Mouse (Mus musculus) CD4-positive, CD25-positive, alpha-beta regulatory T cell, adult 4 months (primary cell): ENCODE data around the gene Cep170. TPM values are rescaled to one million over a fixed set of nuclear protein-coding genes. Genes with fewer than 3 reads are reported as not detected.
"Not testable (repeated sequence)": the region's sequence is repeated elsewhere in the genome, so short reads cannot be mapped to it uniquely, and the experiment has no call there.

Experiments
- ATAC-seq: one replicate; pipeline ENCODE4 v1.8.0; 2017
- polyA plus RNA-seq, 2 experiments: library from polyadenylated mRNA; unstranded; fragments of 100-300 nt; shearing (Covaris generic); gene quantifications; one replicate each; pipeline ENCODE4 v1.2.1; 2017

Cep170 gene
- polyA plus RNA-seq, result 10 to 100 TPM; 12.1 to 13.0 TPM

- ATAC-seq, result peak; percentile 67
Measured at GRCm38 (mm10) chr1:176814036-176814420, at the start of gene Cep170. Cep170 (minus strand) TSS chr1:176814067.

- ATAC-seq, result peak; percentile 93
Measured at GRCm38 (mm10) chr1:176861981-176862644, 48.2 kb upstream of the Cep170 start.

- no peak for ATAC-seq
Measured at GRCm38 (mm10) chr1:176852813-176853590, 39.1 kb upstream of the Cep170 start.

GRCm38 (mm10) chr1:176851401-176851800 is 37.5 kb upstream of the Cep170 start:
- no peak for ATAC-seq

- ATAC-seq, result no peak
Measured at GRCm38 (mm10) chr1:176849377-176849776, 35.5 kb upstream of the Cep170 start.

GRCm38 (mm10) chr1:176848613-176849290 is 34.9 kb upstream of the Cep170 start:
- ATAC-seq, result peak; percentile 68

GRCm38 (mm10) chr1:176847118-176847859 is 33.4 kb upstream of the Cep170 start:
- no peak for ATAC-seq

- ATAC-seq, result peak; percentile 75
Measured at GRCm38 (mm10) chr1:176845082-176845977, 31.5 kb upstream of the Cep170 start.

GRCm38 (mm10) chr1:176836562-176836961 is 22.7 kb upstream of the Cep170 start:
- not testable (repeated sequence) for ATAC-seq

GRCm38 (mm10) chr1:176835501-176836294 is 21.8 kb upstream of the Cep170 start:
- peak; percentile 35 for ATAC-seq

- ATAC-seq, result no peak
Measured at GRCm38 (mm10) chr1:176834880-176835279, 21.0 kb upstream of the Cep170 start.

- no peak for ATAC-seq
Measured at GRCm38 (mm10) chr1:176833948-176834347, 20.1 kb upstream of the Cep170 start.

- no peak for ATAC-seq
Measured at GRCm38 (mm10) chr1:176833257-176833656, 19.4 kb upstream of the Cep170 start.

- ATAC-seq, result peak; percentile 35
Measured at GRCm38 (mm10) chr1:176832607-176833006, 18.7 kb upstream of the Cep170 start.

GRCm38 (mm10) chr1:176832071-176832470 is 18.2 kb upstream of the Cep170 start:
- peak; percentile 49 for ATAC-seq

- no peak for ATAC-seq
Measured at GRCm38 (mm10) chr1:176828666-176829065, 14.8 kb upstream of the Cep170 start.

GRCm38 (mm10) chr1:176827945-176828485 is 14.1 kb upstream of the Cep170 start:
- no peak for ATAC-seq

- ATAC-seq, result no peak
Measured at GRCm38 (mm10) chr1:176827365-176827764, 13.5 kb upstream of the Cep170 start.

- no peak for ATAC-seq
Measured at GRCm38 (mm10) chr1:176826931-176827330, 13.1 kb upstream of the Cep170 start.

GRCm38 (mm10) chr1:176826186-176826585 is 12.3 kb upstream of the Cep170 start:
- no peak for ATAC-seq
